Mouse (Mus musculus): Measurements from ENCODE around the gene Tnfrsf8. TPM values are rescaled to one million over a fixed set of nuclear protein-coding genes. Genes with fewer than 3 reads are reported as not detected.

Gene Tnfrsf8
- polyA plus RNA-seq, 1 experiment from 2014 or later: 0.08 TPM

Other genes starting within 250 kb of the Tnfrsf8 start
- 4.9 and 6.1 TPM in 2 replicates for gene Vps13d, start 120.2 kb downstream of the Tnfrsf8 start, polyA plus RNA-seq (2016; fragmentation: Nextera tagmentation; extraction: Ambion mirVana)
- gene Tnfrsf1b, start 68.3 kb downstream of the Tnfrsf8 start, polyA plus RNA-seq (2016; fragmentation: Nextera tagmentation; extraction: Ambion mirVana): 2.8 and 3.1 TPM in 2 replicates
- 0.05 TPM in 1 of 2 replicates, not detected in the other for gene Zfp990, start 195.6 kb upstream of the Tnfrsf8 start, polyA plus RNA-seq (2016; fragmentation: Nextera tagmentation; extraction: Ambion mirVana)